Mouse (Mus musculus) heart, postnatal 25 days (tissue): ENCODE results near the gene Csad. TPM values are rescaled to one million over a fixed set of nuclear protein-coding genes. Genes with fewer than 3 reads are reported as not detected.
"Not testable (repeated sequence)": the region's sequence is repeated elsewhere in the genome, so short reads cannot be mapped to it uniquely, and the experiment has no call there.

ENCODE experiments used
- DNase-seq: peaks from one replicate; pipeline ENCODE4 v3.0.0; 2022; ENCODE audit warnings: low spot score
- intact Hi-C: fragments of 180-260 bp; cut with DNase I; formaldehyde crosslinking; loops from one replicate; pipeline ENCODE4 v1.15.1; 2025
- total RNA-seq, 2 experiments: library from RNA; stranded (reverse); gene quantifications; 2 replicates each; pipeline ENCODE4 v1.2.3; 2021

The Csad gene
- total RNA-seq, 2 experiments from 2014 or later, result 15.7 to 16.3 TPM

DNA sequence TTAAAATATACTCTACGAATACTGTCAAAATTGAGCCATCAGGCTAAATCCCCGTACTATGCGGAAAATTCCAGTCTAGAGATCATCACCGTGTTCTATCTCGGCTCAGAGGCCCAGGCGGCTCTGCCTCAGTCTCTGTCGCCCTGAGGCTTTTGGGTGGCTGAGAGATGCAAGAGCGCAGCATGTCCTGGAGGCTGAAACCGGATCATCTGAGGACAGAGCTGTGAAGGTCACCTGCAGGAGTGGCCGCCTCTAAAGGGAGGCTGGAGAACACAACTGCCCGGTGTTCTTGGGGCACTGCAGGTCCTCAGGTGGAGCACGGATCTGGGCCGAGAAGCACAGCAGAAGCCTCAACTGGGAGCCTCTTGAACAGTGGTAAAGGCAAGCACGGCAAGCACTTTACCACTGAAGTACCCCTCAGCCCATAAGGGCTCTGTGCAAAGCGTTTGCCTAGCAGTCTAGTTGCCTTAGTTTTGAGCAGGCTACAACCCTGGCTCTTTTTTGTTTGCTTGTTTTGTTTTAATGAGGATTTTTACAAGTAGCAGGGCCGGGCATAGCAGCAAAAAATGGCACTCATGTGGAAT, 28.7 kb downstream of the Csad start:
- intact Hi-C loops, result no loop called here

DNA sequence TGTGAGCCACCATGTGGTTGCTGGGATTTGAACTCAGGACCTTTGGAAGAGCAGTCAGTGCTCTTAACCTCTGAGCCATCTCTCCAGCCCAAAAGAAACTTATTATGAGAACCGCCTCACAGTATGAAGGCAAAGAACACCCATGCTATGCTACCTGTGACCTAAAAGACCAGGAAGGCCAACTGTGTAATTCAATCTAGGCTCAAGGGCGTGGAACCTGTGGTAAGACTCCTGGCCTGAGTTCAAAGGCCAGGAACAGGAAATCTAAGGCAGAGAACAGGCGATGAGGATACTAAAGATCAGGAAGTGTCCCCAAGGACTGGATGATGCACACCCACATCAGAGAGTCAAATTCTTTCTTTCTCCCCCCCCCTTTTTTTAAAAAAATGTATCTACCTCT, 30.9 kb downstream of the Csad start:
- intact Hi-C loops, result no loop called here

More for the DNA sequence above, 28.7 kb downstream of the Csad start:
- no peak for DNase-seq

DNA sequence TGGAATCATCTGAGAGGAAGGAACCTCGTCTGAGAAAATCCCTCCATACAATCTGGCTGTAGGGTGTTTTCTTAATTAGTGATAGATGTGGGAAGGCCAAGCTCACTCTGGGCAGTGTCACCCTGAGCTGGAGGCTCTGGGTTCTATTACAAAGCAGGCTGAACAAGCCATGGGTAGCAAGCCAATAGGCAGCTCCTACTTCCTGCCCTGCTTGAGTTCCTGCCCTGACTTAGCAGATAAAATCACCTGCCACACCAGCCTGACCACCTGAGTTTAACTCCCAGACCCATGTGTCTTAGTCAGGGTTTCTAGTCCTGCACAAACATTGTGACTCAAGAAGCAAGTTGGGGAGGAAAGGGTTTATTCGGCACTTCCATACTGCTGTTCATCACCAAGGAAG, 35.5 kb downstream of the Csad start:
- intact Hi-C loops, result no loop called here
- DNase-seq, result no peak

More for the DNA sequence above, 30.9 kb downstream of the Csad start:
- no peak for DNase-seq

DNA sequence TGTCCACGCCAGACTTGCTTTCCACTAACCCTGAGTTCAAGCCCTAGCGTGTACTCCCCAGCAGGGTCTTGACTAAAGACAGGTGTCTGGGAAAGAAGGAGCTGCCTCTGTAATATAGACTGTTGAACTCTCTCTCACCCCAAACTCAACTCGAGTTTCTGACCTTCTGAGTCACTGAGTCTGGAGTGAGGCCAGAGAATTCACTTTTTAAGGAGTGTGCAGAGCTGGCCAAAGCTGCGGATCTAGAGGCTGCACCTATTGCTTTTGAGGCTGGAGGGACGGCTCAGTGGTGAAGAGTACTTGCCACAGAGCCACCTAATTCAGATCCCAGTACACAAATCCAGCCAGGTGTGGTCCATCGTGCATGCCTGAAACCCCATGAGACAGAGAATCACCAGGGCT, 36.9 kb downstream of the Csad start:
- intact Hi-C loops, result no loop called here
- DNase-seq, result no peak

DNA sequence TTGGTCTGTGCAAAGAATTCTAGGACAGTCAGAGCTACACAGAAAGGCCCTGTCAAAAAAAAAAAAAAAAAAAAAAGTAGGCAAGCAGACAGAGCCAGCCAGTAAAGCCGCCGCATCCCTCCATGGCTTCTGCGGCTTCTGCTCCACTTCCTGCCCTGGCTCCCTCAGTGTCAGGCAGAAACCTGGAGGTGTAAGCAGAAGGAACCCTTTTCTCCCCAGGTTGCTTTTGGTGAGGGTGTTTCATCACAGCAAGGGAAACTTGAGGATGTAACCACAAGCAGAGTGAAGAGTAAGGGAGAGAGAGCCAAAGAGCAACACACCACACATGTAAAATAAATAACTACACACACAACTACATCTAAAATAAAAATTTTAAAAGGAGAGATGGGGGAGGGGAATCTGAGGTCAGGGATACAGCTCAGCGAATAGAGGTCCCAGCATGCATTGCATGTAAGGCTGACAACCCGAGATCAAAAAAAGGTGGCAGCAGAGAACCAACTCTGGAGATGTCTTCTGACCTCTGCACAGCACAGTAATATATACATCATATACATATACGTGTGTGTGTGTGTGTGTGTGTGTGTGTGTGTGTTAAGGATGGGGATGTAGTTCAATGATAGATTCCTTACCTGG, 38.9 kb downstream of the Csad start:
- no peak for DNase-seq
- intact Hi-C loops, result no loop called here

DNA sequence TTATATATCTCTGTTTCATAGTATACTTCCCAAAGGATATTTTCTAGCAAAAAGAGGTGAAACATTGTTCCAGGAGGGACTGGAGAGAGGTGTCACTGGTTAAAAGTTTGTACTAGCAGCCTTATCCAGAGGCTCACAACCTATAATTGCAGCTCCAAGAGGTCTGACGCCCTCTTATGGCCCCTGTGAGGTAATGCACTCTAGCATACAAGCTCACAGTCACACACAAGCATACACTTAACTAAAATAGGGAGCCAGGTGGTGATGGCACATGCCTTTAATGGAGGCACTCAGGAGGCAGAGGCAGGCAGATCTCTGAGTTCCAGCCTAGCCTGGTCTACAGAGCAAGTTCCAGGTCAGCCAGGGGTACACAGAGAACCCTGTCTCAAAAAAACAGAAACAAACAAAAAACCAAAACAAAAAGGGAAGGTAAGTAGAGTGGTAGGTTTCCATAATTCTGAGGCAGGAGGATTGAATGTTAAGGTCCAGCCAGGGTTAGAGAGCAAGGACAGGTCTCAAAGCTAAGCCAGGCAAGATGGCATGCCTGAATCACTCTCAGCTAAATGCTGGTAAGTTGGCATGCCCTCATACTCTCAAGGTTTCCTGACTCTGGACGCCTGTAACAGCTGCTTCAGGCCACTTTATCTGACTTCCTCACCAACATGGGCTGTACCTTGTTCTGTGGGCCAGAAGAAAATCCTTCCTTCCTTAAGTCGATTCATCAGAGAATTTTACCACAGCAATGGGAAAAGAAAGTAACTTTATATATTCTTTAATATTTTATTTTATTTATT, 40.4 kb downstream of the Csad start:
- DNase-seq, result no peak
- intact Hi-C loops, result no loop called here

DNA sequence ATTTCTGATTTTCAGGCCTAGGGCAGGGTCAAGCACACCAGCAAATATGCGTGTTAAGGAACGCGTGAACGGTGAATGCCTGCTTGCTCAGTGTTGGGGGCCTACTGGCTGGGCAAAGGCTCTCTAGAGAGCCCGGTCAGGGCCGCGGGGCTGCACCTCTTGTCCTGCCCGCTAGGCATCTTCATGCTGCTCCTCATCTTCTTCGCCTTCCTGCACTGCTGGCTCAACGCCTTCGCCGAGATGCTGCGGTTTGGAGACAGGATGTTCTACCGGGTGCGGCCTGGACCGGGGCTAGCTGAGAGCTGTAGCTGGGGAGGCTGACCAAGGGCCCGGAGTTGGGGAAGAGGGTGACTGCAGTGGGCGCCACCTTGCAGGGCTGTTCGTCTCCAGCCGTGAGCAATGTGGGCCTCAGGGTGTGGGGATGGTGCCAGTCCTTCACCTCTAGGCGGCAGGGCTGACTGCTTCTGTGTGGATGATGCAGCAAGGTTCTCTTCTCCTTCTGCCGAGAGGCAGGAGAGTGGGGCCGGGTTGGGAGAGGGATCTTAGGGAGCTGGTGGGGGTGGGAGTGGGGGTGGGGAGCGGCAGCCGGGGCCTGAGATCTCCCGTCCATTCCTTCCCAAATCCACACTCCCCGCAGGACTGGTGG, 44.0 kb downstream of the Csad start:
- DNase-seq, result no peak
- intact Hi-C loops, result no loop called here

DNA sequence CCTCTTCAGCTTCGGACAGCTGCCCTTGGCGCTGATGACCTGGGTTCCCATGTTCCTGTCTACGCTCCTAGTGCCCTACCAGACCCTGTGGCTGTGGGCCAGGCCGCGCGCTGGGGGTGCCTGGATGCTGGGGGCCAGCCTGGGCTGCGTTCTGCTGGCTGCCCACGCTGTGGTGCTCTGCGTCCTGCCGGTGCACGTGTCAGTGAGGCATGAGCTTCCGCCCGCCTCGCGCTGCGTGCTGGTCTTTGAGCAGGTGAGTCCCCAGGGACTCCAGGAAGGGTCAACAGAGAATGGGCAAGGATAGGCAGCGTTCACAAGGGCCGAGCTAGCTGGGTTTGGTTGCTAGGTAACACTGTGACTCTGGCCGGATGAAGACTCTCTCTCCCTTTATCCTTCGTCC, 47.7 kb downstream of the Csad start:
- no peak for DNase-seq
- intact Hi-C loops, result no loop called here

DNA sequence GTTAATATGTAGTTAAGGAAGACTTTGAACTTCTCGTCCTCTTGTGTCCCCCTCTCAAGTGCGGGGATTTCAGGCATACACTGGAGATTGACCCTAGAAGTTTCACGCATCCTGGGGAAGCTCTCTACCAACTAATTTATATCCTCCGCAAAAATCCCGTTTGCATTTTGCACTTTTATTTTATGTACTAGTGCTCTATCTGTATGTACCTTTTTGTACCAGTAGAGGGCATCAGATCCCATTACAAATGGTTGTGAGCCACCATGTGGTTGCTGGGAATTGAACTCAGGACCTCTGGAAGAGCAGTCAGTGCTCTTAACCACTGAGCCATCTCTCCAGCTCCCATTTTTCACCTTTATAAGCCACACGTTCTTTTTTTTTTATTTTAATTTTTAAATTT, 49.5 kb downstream of the Csad start:
- intact Hi-C loops, DNase-seq: not testable (repeated sequence)

DNA sequence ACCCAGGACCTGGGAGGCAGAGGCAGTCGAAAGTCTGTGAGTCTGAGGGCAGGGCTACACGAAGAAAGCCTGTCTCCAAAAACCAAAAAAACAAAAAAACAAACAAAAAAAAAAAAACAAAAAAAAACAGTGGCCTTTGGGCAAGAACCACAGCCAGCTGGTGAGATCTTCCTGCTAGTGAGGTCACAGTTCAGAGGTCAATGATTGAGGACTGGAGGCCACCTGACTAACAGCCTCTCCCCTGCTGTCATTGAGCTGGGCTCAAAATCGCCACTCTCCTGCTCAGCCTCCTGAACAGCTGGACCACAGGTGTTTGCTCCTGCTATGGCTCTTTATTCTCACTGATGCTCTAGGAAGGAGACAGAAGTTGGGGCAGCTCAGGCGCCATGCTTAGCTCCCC, 51.9 kb downstream of the Csad start:
- intact Hi-C loops, result no loop called here
- no peak for DNase-seq

DNA sequence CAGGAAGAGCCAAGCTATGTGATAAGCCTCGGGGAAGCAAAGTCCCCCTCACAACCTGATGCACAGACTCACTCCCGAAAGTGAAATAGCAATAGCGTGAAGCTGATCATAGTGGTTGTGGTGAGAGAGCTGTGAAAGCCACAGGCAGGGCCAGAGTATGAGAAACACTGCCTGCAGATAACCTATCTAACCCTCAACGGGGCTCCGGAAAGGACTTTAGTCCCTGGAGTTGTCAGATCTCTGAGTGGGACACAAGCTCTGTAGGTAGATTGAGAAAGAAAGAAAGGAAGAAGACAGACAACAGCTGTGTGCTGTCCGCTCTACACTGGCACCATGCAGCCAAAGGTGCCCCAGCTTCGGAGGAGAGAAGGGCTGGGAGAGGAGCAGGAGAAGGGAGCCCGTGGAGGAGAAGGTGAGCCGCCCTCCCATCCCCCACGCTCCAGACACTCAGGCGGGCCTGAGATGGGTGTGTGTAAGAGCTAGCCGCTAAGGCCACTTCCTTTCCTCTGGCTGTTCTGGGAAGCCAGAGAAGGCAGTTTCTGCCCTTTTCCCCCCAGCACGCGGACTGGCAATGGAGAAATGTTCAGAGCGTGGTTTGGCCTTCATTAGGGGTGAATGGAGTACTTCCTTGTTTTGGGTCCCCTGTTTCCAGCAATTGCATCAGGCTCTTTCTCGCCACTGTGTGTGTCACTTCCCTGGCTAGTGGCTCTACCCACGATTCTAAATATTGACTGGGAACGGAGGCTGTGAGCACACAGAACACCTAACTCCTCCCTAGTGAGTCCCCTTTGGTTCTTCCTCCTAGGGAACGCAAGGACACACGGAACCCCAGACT, 54.0 kb downstream of the Csad start, which contains the start of gene Soat2:
Gene Soat2, plus strand, starts transcription at position 226 of the 835 bp plus-strand sequence.
- DNase-seq, result peak; percentile 36
- intact Hi-C loops, result no loop called here

DNA sequence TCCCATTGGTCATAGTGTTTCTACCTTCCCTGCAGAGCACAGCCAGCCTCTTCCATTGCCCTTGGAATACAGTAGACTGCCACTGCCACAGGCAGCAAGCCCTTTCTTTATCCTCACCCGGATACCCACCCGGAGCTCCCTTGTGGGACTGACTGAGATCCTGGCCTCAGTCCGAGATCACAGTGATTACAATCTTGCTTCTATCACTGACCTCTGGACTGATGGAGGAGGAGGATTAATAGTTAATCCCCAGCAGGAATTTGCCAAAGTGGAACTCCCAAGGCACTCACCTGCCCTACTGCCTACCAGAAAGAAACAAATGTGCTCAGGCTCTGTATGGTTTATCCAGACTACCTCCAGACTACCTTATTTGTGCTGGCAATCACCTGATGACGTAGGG, 55.0 kb downstream of the Csad start:
- intact Hi-C loops, result no loop called here
- no peak for DNase-seq

DNA sequence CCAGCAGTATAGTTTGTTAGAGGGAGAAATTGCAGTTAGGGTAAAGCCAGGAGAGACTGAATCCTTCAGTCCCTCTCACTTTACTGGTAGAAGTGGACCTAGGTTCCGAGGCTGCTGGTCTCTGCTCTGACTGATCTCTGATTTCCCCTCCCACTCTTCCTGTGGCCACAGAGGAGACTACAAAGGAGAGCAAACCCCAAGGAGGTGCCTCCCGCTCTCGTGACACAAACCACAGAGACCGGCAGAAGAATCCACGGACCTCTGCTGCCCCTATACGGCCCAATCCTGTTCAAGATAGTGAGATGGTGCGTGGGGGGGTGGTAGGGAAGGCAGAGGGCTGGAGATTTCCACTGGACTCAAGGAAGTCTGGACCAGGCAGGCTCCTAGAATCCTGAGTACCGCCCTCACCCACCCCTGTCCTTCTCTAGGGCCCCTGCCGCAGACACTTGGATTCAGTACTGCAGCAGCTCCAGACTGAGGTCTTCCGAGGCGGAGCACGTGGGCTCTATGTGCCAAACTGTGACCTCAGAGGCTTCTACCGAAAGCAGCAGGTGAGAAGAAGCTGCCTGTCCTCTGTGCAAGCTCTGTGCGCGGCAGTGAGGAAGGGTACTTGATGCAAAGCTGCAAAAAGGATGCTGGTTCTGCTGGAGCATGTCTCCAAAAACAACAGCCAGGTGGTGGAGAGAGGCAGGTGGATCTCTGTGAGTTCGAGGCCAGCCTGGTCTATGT, 56.7 kb downstream of the Csad start:
- intact Hi-C loops, result loop anchor here (1.0 to 2.0 kb wide), 2 partner anchors 31 to 55 kb away; no protein-coding TSS in a partner anchor
- no peak for DNase-seq

DNA sequence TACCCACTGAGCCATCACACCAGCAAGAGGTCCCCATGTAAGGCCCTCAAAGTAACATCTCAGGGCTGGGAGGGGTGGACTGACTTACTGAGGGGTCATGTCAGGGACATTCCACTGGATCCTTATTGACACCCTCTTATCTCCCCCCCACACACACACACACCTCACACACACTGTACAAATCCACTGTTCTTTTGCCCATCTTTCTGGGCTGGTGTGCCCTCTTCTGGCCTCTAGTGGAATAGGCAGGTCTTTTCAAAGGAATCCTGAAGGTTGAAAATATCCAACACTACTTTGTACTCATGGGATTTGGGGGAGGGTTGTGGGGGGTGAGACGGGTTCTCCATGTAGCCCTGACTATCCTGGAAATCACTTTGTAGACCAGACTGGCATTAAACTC, 57.6 kb downstream of the Csad start:
- DNase-seq, result no peak
- intact Hi-C loops, result loop anchor here (1.0 to 2.0 kb wide), 3 partner anchors 30 to 54 kb away; no protein-coding TSS in a partner anchor

DNA sequence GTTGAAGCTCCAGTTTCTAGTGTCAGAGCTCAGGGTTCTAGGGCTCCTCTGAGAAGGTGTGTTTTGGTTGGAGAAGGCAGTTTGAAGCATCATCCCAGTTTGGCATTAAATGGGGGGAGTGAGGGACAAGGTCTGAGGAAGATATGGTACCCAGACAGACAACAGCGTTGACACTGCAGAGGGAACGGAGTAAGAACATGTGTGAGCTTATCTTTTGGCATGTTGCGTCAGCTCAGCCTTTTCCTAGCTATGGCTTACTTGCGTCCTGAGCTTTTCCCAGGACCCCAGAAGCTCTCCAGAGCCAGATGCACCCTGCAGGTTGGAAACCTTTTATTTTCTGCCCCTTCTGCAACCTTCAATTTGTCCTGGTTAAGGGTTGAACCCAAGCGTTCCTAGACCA, 58.4 kb downstream of the Csad start:
- DNase-seq, result no peak
- intact Hi-C loops, result loop anchor here (1.0 to 2.0 kb wide), 2 partner anchors 29 to 38 kb away; no protein-coding TSS in a partner anchor

DNA sequence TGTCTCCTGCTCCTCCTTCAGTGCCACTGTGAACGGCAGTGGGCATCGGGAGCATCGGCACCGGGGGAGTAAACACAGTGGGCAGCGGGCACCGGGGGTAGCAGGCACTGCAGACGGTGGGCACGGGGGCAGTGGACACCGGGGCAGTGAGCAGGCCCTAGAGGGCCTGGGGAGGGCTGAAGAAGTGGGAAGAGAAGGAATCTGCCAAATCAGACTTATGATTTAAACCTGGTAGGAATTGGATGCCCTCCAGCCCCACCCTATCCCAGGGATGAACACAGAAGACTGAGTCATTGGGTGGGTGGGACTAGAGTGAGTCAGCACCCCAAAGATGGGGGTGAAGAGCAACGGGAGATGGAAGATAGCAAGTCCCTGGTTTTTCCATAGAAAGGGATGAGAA, 59.2 kb downstream of the Csad start:
- intact Hi-C loops, result no loop called here

DNA sequence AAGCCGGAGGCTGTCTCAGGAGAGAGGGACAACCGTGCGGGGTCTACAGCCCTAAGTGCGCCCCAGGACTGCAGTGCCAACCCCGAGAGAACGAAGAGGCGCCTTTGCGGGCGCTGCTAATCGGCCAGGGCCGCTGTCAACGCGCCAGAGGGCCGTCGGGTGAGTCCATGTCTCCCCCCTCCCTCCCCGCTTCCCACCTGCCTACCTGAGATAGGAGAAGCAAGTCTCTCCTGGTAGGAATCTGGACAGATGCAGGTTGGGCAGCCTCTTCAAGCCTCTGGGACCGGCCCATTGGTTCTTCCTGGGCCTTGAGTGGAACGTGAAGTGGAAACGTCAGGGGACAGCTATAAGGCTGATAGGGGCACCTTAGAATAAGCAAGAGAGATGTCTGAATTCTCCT, 59.8 kb downstream of the Csad start:
- intact Hi-C loops, result no loop called here

More for the DNA sequence above, 59.2 kb downstream of the Csad start:
- no peak for DNase-seq

DNA sequence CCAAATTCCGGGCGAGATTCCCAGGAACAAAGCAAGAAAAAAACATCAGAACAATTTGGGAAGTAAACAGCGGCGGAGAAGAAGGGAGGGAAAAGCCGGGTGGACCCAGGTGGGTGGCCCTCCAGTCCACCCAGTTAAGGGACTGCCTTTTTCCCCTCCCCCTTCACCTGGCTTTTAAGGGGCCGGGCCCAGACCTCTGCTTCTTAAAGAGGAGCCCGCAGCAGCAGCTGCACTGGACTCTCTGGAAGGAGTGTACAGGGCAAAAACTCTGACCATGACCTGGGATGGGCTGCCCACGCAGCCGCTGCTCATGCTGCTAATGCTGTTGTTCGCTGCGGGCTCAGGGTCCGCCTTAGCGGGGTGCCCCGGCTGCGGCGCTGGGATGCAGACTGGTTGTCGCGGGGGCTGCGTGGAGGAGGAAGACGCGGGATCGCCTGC, 60.2 kb downstream of the Csad start, which contains the start of gene Igfbp6:
Gene Igfbp6, plus strand, starts transcription at position 89 of the 438 bp plus-strand sequence.
- DNase-seq, result no peak
- intact Hi-C loops, result no loop called here

More for the DNA sequence above, 59.8 kb downstream of the Csad start:
- no peak for DNase-seq
